Mouse (Mus musculus): ENCODE measurements around the gene Htra2. TPM values are rescaled to one million over a fixed set of nuclear protein-coding genes. Genes with fewer than 3 reads are reported as not detected.

Htra2 gene
- polyA plus RNA-seq, 1 experiment from 2014 or later = 106 TPM

GRCm38 (mm10) chr6:83066441-83066840, 11.4 kb upstream of the Htra2 start:
- Histone ChIP-seq H3K27me3 (ENCODE audit: insufficient read depth, poor library complexity, severe bottlenecking) (peaks cover 100% of the 10 kb centered on the region), H3K9me3 (no peaks in the 10 kb centered on the region), H3K4me1 (peaks cover 28% of the 10 kb centered on the region), H3K36me3 (no peaks in the 10 kb centered on the region), H3K27ac (no peak overlapping the region), H3K4me3 (no peak overlapping the region)
- 30% methylated on average over 6 of the region's 6 CpGs for WGBS
- DNase-seq (ENCODE audit: low spot score) = no peak

GRCm38 (mm10) chr6:83065995-83066394, 10.9 kb upstream of the Htra2 start:
- H3K9me3 ChIP-seq = no peaks in the 10 kb centered on the region
- no peak overlapping the region for H3K4me3 ChIP-seq
- 38% methylated on average over 8 of the region's 8 CpGs for WGBS
- H3K4me1 ChIP-seq = peaks cover 23% of the 10 kb centered on the region
- no peak overlapping the region for H3K27ac ChIP-seq
- peaks cover 100% of the 10 kb centered on the region for H3K27me3 ChIP-seq (ENCODE audit: insufficient read depth, poor library complexity, severe bottlenecking)
- no peaks in the 10 kb centered on the region for H3K36me3 ChIP-seq
- no peak for DNase-seq (ENCODE audit: low spot score)

GRCm38 (mm10) chr6:83058725-83059124, 3.7 kb upstream of the Htra2 start:
- DNase-seq (ENCODE audit: low spot score) = no peak

GRCm38 (mm10) chr6:83057790-83058189, 2.7 kb upstream of the Htra2 start, which contains the start of gene Dqx1:
TSS of gene Dqx1 (plus strand) at chr6:83057844.
- H3K36me3 ChIP-seq = peaks cover 24% of the 10 kb centered on the region
- H3K4me3 ChIP-seq = no peak within 1 kb of the TSS
- no peak within 1 kb of the TSS for H3K27ac ChIP-seq
- H3K9me3 ChIP-seq = no peaks in the 10 kb centered on the region
- H3K4me1 ChIP-seq = peaks cover 24% of the 10 kb centered on the region
- H3K27me3 ChIP-seq (ENCODE audit: insufficient read depth, poor library complexity, severe bottlenecking) = peaks cover 39% of the 10 kb centered on the region
- 55% methylated on average over 3 of the region's 3 CpGs for WGBS
- no peak for DNase-seq (ENCODE audit: low spot score)

More at GRCm38 (mm10) chr6:83058725-83059124, 3.7 kb upstream of the Htra2 start:
- H3K9me3 ChIP-seq = no peaks in the 10 kb centered on the region
- H3K4me3 ChIP-seq = no peak overlapping the region
- peaks cover 49% of the 10 kb centered on the region for H3K27me3 ChIP-seq (ENCODE audit: insufficient read depth, poor library complexity, severe bottlenecking)
- no peak overlapping the region for H3K27ac ChIP-seq
- H3K4me1 ChIP-seq = peaks cover 15% of the 10 kb centered on the region
- WGBS = 85% methylated on average over 2 of the region's 2 CpGs
- H3K36me3 ChIP-seq = peaks cover 24% of the 10 kb centered on the region

GRCm38 (mm10) chr6:83054074-83054851, 810 bp downstream of the Htra2 start, which contains the start of gene Aup1:
TSS of gene Aup1 (plus strand) at chr6:83054521.
- peak; percentile 99 for DNase-seq (ENCODE audit: low spot score)
- Histone ChIP-seq H3K9me3 (no peaks in the 10 kb centered on the region), H3K4me3 (peak within 1 kb of the TSS; percentile 97), H3K27me3 (ENCODE audit: insufficient read depth, poor library complexity, severe bottlenecking) (peaks cover 16% of the 10 kb centered on the region), H3K36me3 (peaks cover 42% of the 10 kb centered on the region), H3K4me1 (peaks cover 29% of the 10 kb centered on the region), H3K27ac (peak within 1 kb of the TSS; percentile 93)
- under 1% methylated on average over 64 of the region's 64 CpGs for WGBS

GRCm38 (mm10) chr6:83053136-83053960, 1.7 kb downstream of the Htra2 start:
- WGBS = 2% methylated on average over 26 of the region's 26 CpGs
- Histone ChIP-seq H3K27ac (peak overlapping the region; percentile 93), H3K4me1 (peaks cover 29% of the 10 kb centered on the region), H3K9me3 (no peaks in the 10 kb centered on the region), H3K36me3 (peaks cover 42% of the 10 kb centered on the region), H3K4me3 (peak overlapping the region; percentile 97), H3K27me3 (ENCODE audit: insufficient read depth, poor library complexity, severe bottlenecking) (peaks cover 19% of the 10 kb centered on the region)
- peak; percentile 86 for DNase-seq (ENCODE audit: low spot score)

- WGBS = 68% methylated on average over 10 of the region's 10 CpGs
- peaks cover 18% of the 10 kb centered on the region for H3K27me3 ChIP-seq (ENCODE audit: insufficient read depth, poor library complexity, severe bottlenecking)
- peaks cover 18% of the 10 kb centered on the region for H3K36me3 ChIP-seq
- peaks cover 27% of the 10 kb centered on the region for H3K4me1 ChIP-seq
- no peak overlapping the region for H3K4me3 ChIP-seq
- H3K9me3 ChIP-seq = no peaks in the 10 kb centered on the region
- peak overlapping the region; percentile 17; the same call in 1 of the 2 replicates for H3K27ac ChIP-seq
- DNase-seq (ENCODE audit: low spot score) = no peak
Measured at GRCm38 (mm10) chr6:83049367-83049766, 5.7 kb downstream of the Htra2 start.

GRCm38 (mm10) chr6:83044742-83045141, 10.3 kb downstream of the Htra2 start:
- Histone ChIP-seq H3K36me3 (no peaks in the 10 kb centered on the region), H3K9me3 (no peaks in the 10 kb centered on the region), H3K27me3 (ENCODE audit: insufficient read depth, poor library complexity, severe bottlenecking) (peaks cover 35% of the 10 kb centered on the region), H3K4me1 (peaks cover 22% of the 10 kb centered on the region), H3K27ac (peak overlapping the region; percentile 37), H3K4me3 (no peak overlapping the region)
- peak; percentile 93 for DNase-seq (ENCODE audit: low spot score)
- WGBS = 26% methylated on average over 9 of the region's 9 CpGs

- H3K27ac ChIP-seq = peak overlapping the region; percentile 37
- H3K9me3 ChIP-seq = no peaks in the 10 kb centered on the region
- no peak overlapping the region for H3K4me3 ChIP-seq
- DNase-seq (ENCODE audit: low spot score) = no peak
- 77% methylated on average over 5 of the region's 5 CpGs for WGBS
- H3K27me3 ChIP-seq (ENCODE audit: insufficient read depth, poor library complexity, severe bottlenecking) = peaks cover 30% of the 10 kb centered on the region
- peaks cover 22% of the 10 kb centered on the region for H3K4me1 ChIP-seq
- H3K36me3 ChIP-seq = no peaks in the 10 kb centered on the region
Measured at GRCm38 (mm10) chr6:83043993-83044392, 11.1 kb downstream of the Htra2 start.

- Histone ChIP-seq H3K4me3 (no peak overlapping the region), H3K27me3 (ENCODE audit: insufficient read depth, poor library complexity, severe bottlenecking) (peaks cover 26% of the 10 kb centered on the region; the same call in 1 of the 2 replicates), H3K9me3 (no peaks in the 10 kb centered on the region), H3K36me3 (no peaks in the 10 kb centered on the region), H3K4me1 (peaks cover 26% of the 10 kb centered on the region), H3K27ac (peak overlapping the region; percentile 37; the same call in 1 of the 2 replicates)
- no peak for DNase-seq (ENCODE audit: low spot score)
- 63% methylated on average over 6 of the region's 6 CpGs for WGBS
Measured at GRCm38 (mm10) chr6:83043561-83043960, 11.5 kb downstream of the Htra2 start.

GRCm38 (mm10) chr6:83040601-83041000, 14.5 kb downstream of the Htra2 start:
- Histone ChIP-seq H3K9me3 (no peaks in the 10 kb centered on the region), H3K27me3 (ENCODE audit: insufficient read depth, poor library complexity, severe bottlenecking) (peaks cover 50% of the 10 kb centered on the region), H3K4me3 (no peak overlapping the region), H3K27ac (no peak overlapping the region), H3K4me1 (peaks cover 29% of the 10 kb centered on the region), H3K36me3 (no peaks in the 10 kb centered on the region)
- 75% methylated on average over 5 of the region's 5 CpGs for WGBS
- no peak for DNase-seq (ENCODE audit: low spot score)

- 10% methylated on average over 24 of the region's 24 CpGs for WGBS
- Histone ChIP-seq H3K27ac (peak overlapping the region; percentile 74), H3K4me1 (peaks cover 33% of the 10 kb centered on the region), H3K27me3 (ENCODE audit: insufficient read depth, poor library complexity, severe bottlenecking) (peaks cover 63% of the 10 kb centered on the region), H3K4me3 (peak overlapping the region; percentile 51), H3K9me3 (no peaks in the 10 kb centered on the region), H3K36me3 (no peaks in the 10 kb centered on the region)
- peak; percentile 94 for DNase-seq (ENCODE audit: low spot score)
Measured at GRCm38 (mm10) chr6:83038496-83039012, 16.5 kb downstream of the Htra2 start.

All from heart, embryonic 10.5 days (tissue).